Mouse (Mus musculus) stomach, postnatal 0 days (tissue): ENCODE results near the gene Trib3.
A peak's percentile ranks its signal among the peaks of the same experiment; 100 is the strongest.

ENCODE experiments used
- CTCF ChIP-seq: IDR thresholded peaks from 2 replicates; pipeline ENCODE4 v1.5.1; 2016; ENCODE audit warnings: antibody characterized with exemption, low read depth, mild to moderate bottlenecking, moderate library complexity
- EP300 ChIP-seq: optimal IDR thresholded peaks from 2 replicates; pipeline ENCODE3; 2016; ENCODE audit warnings: antibody characterized with exemption

- peak; percentile 96 for TF ChIP-seq CTCF
- no peak for TF ChIP-seq EP300
Measured at GRCm38 (mm10) chr2:152368532-152369140, 24.8 kb upstream of the Trib3 start.
